In genomic region chr17:56907096-56907495, GRCm38 (mm10) we compare ENCODE assay signal across 15 mouse cellular contexts. TPM values are rescaled to one million over a fixed set of nuclear protein-coding genes. Genes with fewer than 3 reads are reported as not detected.
A peak's percentile ranks its signal among the peaks of the same experiment; 100 is the strongest.
DNase-seq lines count a peak whose midpoint lies in the region; ATAC-seq lines count a peak whose summit lies in the region.
"Had no signal": no experiment of that assay in that cellular context is flagged by ENCODE, and none has a peak within 500 bp of the region (broad histone marks: within the 10 kb centered on the region; RNA-seq: fewer than 3 reads in every experiment).

No protein-coding gene starts in this region.

- H3K9ac ChIP-seq in midbrain, embryonic 11.5 days (ENCODE audit: low read length): no peak overlapping the region
- H3K9ac ChIP-seq: hindbrain, embryonic 14.5 days had no signal

- peak; percentile 44 for DNase-seq in midbrain, embryonic 11.5 days (ENCODE audit: low spot score, missing footprints)
- DNase-seq in midbrain, embryonic 10.5 days (ENCODE audit: low spot score): no peak
- DNase-seq in kidney, postnatal 10 days: peak; percentile 82
- DNase-seq in lung, postnatal 10 days: peak; percentile 87
- DNase-seq in urinary bladder, postnatal 25 days (ENCODE audit: low spot score): peak; percentile 76
- no peak for DNase-seq in frontal cortex, postnatal 10 days (ENCODE audit: low spot score in 2 of 2)
- no peak for DNase-seq in layer of hippocampus, adult 9-11 months
- DNase-seq: layer of hippocampus, postnatal 36 days; thymus, adult 2 months had no signal

- H3K4me2 ChIP-seq in midbrain, embryonic 11.5 days: no peak overlapping the region
- H3K4me2 ChIP-seq: heart, embryonic 11.5 days; hindbrain, embryonic 14.5 days had no signal

- no peak for ATAC-seq in midbrain, embryonic 11.5 days (ENCODE audit: low FRiP score)
- ATAC-seq in CD4-positive, CD25-positive, alpha-beta regulatory T cell, adult 4 months: no peak

- H3K27ac ChIP-seq in midbrain, embryonic 11.5 days (ENCODE audit: low read depth, low read length): no peak overlapping the region
- no peak overlapping the region for H3K27ac ChIP-seq in midbrain, embryonic 10.5 days (replicated peaks)
- H3K27ac ChIP-seq: hindbrain, embryonic 14.5 days had no signal

- no peaks in the 10 kb centered on the region for H3K9me3 ChIP-seq in midbrain, embryonic 11.5 days (ENCODE audit: control insufficient read depth, low read length)
- no peaks in the 10 kb centered on the region for H3K9me3 ChIP-seq in midbrain, embryonic 10.5 days (replicated peaks)

- no peaks in the 10 kb centered on the region for H3K27me3 ChIP-seq in midbrain, embryonic 11.5 days (ENCODE audit: control insufficient read depth, insufficient read depth, low read length)
- no peaks in the 10 kb centered on the region for H3K27me3 ChIP-seq in midbrain, embryonic 10.5 days (ENCODE audit: low read depth, poor library complexity, severe bottlenecking)

- 96% methylated on average over 5 of the region's 5 CpGs for WGBS in midbrain, embryonic 11.5 days
- WGBS in midbrain, embryonic 10.5 days: 95% methylated on average over 5 of the region's 5 CpGs

- no peaks in the 10 kb centered on the region for H3K4me1 ChIP-seq in midbrain, embryonic 11.5 days (ENCODE audit: control insufficient read depth, insufficient read depth, low read length)
- H3K4me1 ChIP-seq in midbrain, embryonic 10.5 days: peaks cover 8% of the 10 kb centered on the region; the same call in 1 of the 2 replicates

- no peak overlapping the region for H3K4me3 ChIP-seq in midbrain, embryonic 11.5 days (ENCODE audit: low read depth, low read length)
- H3K4me3 ChIP-seq in midbrain, embryonic 10.5 days: no peak overlapping the region

- H3K36me3 ChIP-seq in midbrain, embryonic 11.5 days (ENCODE audit: control insufficient read depth, insufficient read depth, low read length): peaks cover 12% of the 10 kb centered on the region; the same call in 1 of the 2 replicates
- H3K36me3 ChIP-seq in midbrain, embryonic 10.5 days: peaks cover 100% of the 10 kb centered on the region

RNA-seq across cellular contexts. Expression of gene Mllt1, which starts 28.1 kb away (rescaled TPM):
- 26.3 and 29.0 TPM in 2 replicates for polyA plus RNA-seq in midbrain, embryonic 11.5 days (2014; fragmentation: Nextera tagmentation; extraction: Ambion mirVana)
- 67.7 and 77.8 TPM in 2 replicates for polyA plus RNA-seq in midbrain, embryonic 10.5 days (2016; fragmentation: Nextera tagmentation; extraction: Ambion mirVana)
- polyA plus RNA-seq in CD4-positive, CD25-positive, alpha-beta regulatory T cell, adult 4 months (2017; shearing (Covaris generic)): 1 to 10 TPM; 4.5 to 7.0 TPM

RNA-seq across cellular contexts. Expression of gene 1700061G19Rik, which starts 31.8 kb away (rescaled TPM):
- polyA plus RNA-seq in midbrain, embryonic 11.5 days (2014; fragmentation: Nextera tagmentation; extraction: Ambion mirVana): 0.11 and 0.25 TPM in 2 replicates
- 0.48 and 0.66 TPM in 2 replicates for polyA plus RNA-seq in midbrain, embryonic 10.5 days (2016; fragmentation: Nextera tagmentation; extraction: Ambion mirVana)
- under 1 TPM in 1 of 2 experiments, not detected in 1; 0.31 TPM for polyA plus RNA-seq in CD4-positive, CD25-positive, alpha-beta regulatory T cell, adult 4 months (2017; shearing (Covaris generic))

RNA-seq across cellular contexts. Expression of gene Acsbg2, which starts 32.8 kb away (rescaled TPM):
- not detected in 2 replicates for polyA plus RNA-seq in midbrain, embryonic 11.5 days (2014; fragmentation: Nextera tagmentation; extraction: Ambion mirVana)
- polyA plus RNA-seq in midbrain, embryonic 10.5 days (2016; fragmentation: Nextera tagmentation; extraction: Ambion mirVana): not detected in 2 replicates
- under 1 TPM in 1 of 2 experiments, not detected in 1; 0.12 TPM for polyA plus RNA-seq in CD4-positive, CD25-positive, alpha-beta regulatory T cell, adult 4 months (2017; shearing (Covaris generic))
- polyA plus RNA-seq: cortical plate, adult 2 months; heart, embryonic 11.5 days; hindbrain, embryonic 14.5 days; limb, embryonic 14.5 days; spleen, adult 2 months had no signal

Comparison
In these comparisons a context has a peak if more than half of its experiments do, and no peak if none do; other contexts are left out.
1. DNase-seq: peak in midbrain, embryonic 11.5 days (single experiment), kidney, postnatal 10 days (single experiment), lung, postnatal 10 days (single experiment) and urinary bladder, postnatal 25 days (single experiment); none in midbrain, embryonic 10.5 days (single experiment), frontal cortex, postnatal 10 days (0 of 2) and layer of hippocampus, adult 9-11 months (single experiment).